Mouse (Mus musculus) ES-E14 (cell line): ENCODE results near the gene Aqp2. TPM values are rescaled to one million over a fixed set of nuclear protein-coding genes. Genes with fewer than 3 reads are reported as not detected.

ENCODE experiments used
- DNase-seq: peaks from one replicate; pipeline ENCODE4 v3.0.0-alpha.2; 2013; ENCODE audit warnings: low read depth, low spot score
- H3K27ac ChIP-seq: 2 replicates; pipeline ENCODE4 v1.5.1; 2012; ENCODE audit warnings: low read depth, mild to moderate bottlenecking, low read length, moderate library complexity, mixed read lengths; ENCODE audit not compliant: poor library complexity, insufficient read depth, severe bottlenecking
- H3K36me3 ChIP-seq: 2 replicates; pipeline ENCODE4 v1.6.1; 2012; ENCODE audit warnings: mild to moderate bottlenecking, low read length, moderate library complexity, mixed read lengths; ENCODE audit not compliant: control insufficient read depth, poor library complexity, insufficient read depth, severe bottlenecking
- H3K4me1 ChIP-seq, 2 experiments: fragments of 150-350 bp in 1 of 2; sonication (generic) in 1 of 2; 2 replicates each; pipeline ENCODE4 v1.6.1; 2012; ENCODE audit warnings: low read length in 2 of 2, mild to moderate bottlenecking in 1 of 2, mixed read lengths in 1 of 2; ENCODE audit not compliant: control insufficient read depth in 2 of 2, insufficient read depth in 2 of 2, poor library complexity in 1 of 2
- H3K4me3 ChIP-seq, 2 experiments: fragments of 150-350 bp in 1 of 2; sonication (generic) in 1 of 2; 2 replicates each; pipeline ENCODE4 v1.5.1; 2012; ENCODE audit warnings: low read length in 2 of 2, low read depth in 1 of 2, mild to moderate bottlenecking in 1 of 2, mixed read lengths in 1 of 2; ENCODE audit not compliant: insufficient read depth in 1 of 2, poor library complexity in 1 of 2, severe bottlenecking in 1 of 2
- H3K9ac ChIP-seq: 2 replicates; pipeline ENCODE4 v1.6.1; 2012; ENCODE audit warnings: low read depth, mild to moderate bottlenecking, low read length, mixed read lengths; ENCODE audit not compliant: poor library complexity, insufficient read depth, severe bottlenecking
- H3K9me3 ChIP-seq: fragments of 150-350 bp; sonication (generic); 2 replicates; pipeline ENCODE4 v1.6.1; 2012; ENCODE audit warnings: low read depth, mild to moderate bottlenecking, low read length; ENCODE audit not compliant: control insufficient read depth, insufficient read depth
- CHD2 ChIP-seq: IDR thresholded peaks from 2 replicates; pipeline ENCODE4 v1.6.1; 2014; ENCODE audit warnings: mild to moderate bottlenecking, low read depth, low read length, inconsistent platforms
- HCFC1 ChIP-seq: IDR thresholded peaks from 2 replicates; pipeline ENCODE4 v1.6.1; 2012; ENCODE audit warnings: low read length, inconsistent platforms, borderline replicate concordance; ENCODE audit not compliant: insufficient read depth
- MAFK ChIP-seq: IDR thresholded peaks from 2 replicates; pipeline ENCODE4 v1.6.1; 2014; ENCODE audit warnings: mild to moderate bottlenecking, low read depth, low read length, inconsistent platforms; ENCODE audit not compliant: insufficient read depth
- ZC3H11A ChIP-seq: IDR thresholded peaks from 2 replicates; pipeline ENCODE4 v1.6.1; 2012; ENCODE audit warnings: low read depth, mild to moderate bottlenecking, inconsistent platforms, low read length, borderline replicate concordance
- ZNF384 ChIP-seq: IDR thresholded peaks from 2 replicates; pipeline ENCODE4 v1.6.1; 2012; ENCODE audit warnings: low read depth, low read length, inconsistent platforms
- in situ Hi-C, 2 experiments: fragments of 600-800 bp; cut with MboI; formaldehyde crosslinking; loops; one replicate each; pipeline ENCODE4 v1.15.1; 2025; ENCODE audit warnings: low sequenced_read_pairs in 2 of 2, inconsistent platforms in 1 of 2; ENCODE audit not compliant: unreplicated experiment in 2 of 2
- total RNA-seq: library from RNA; depleted of rRNA; stranded (reverse); fragments of 300-350 nt; gene quantifications from 2 replicates; pipeline ENCODE4 v1.2.3, GENCODE M21; 2012

Gene Aqp2
- total RNA-seq, 1 experiment: not detected

GRCm38 (mm10) chr15:99569123-99569522 lies 9.7 kb upstream of the Aqp2 start:
- no peaks in the 10 kb centered on the region for H3K36me3 ChIP-seq
- no peak overlapping the region for H3K27ac ChIP-seq
- peaks cover 0 to 18% of the 10 kb centered on the region in 2 experiments; a peak in 2 of 4 replicates for H3K4me1 ChIP-seq
- in situ Hi-C loops: no loop called here
- no peak for DNase-seq
- TF ChIP-seq MAFK (no peak), CHD2 (no peak), HCFC1 (no peak), ZNF384 (no peak), ZC3H11A (no peak)
- H3K9me3 ChIP-seq: no peaks in the 10 kb centered on the region
- no peak overlapping the region for H3K4me3 ChIP-seq
- no peak overlapping the region for H3K9ac ChIP-seq

- Histone ChIP-seq H3K36me3 (no peaks in the 10 kb centered on the region), H3K9ac (peak overlapping the region; percentile 40), H3K4me3 (peak overlapping the region; percentile 47 to 65), H3K9me3 (no peaks in the 10 kb centered on the region), H3K27ac (no peak overlapping the region), H3K4me1 (peaks cover 7 to 18% of the 10 kb centered on the region in 2 experiments; a peak in 3 of 4 replicates)
- TF ChIP-seq MAFK: no peak
- TF ChIP-seq ZC3H11A: no peak
- TF ChIP-seq CHD2: no peak
- TF ChIP-seq ZNF384: no peak
- TF ChIP-seq HCFC1: no peak
- no peak for DNase-seq
- in situ Hi-C loops: no loop called here
Measured at GRCm38 (mm10) chr15:99583463-99584344, 4.8 kb downstream of the Aqp2 start.

- H3K4me1 ChIP-seq: peaks cover 6 to 18% of the 10 kb centered on the region in 2 experiments; a peak in 3 of 4 replicates
- H3K36me3 ChIP-seq: no peaks in the 10 kb centered on the region
- H3K4me3 ChIP-seq: peak overlapping the region; percentile 47 to 65
- H3K9ac ChIP-seq: peak overlapping the region; percentile 40; the same call in 1 of the 2 replicates
- in situ Hi-C loops: no loop called here
- no peak for TF ChIP-seq HCFC1
- no peaks in the 10 kb centered on the region for H3K9me3 ChIP-seq
- peak; percentile 55 for DNase-seq
- H3K27ac ChIP-seq: no peak overlapping the region
Measured at GRCm38 (mm10) chr15:99584407-99585202, 5.8 kb downstream of the Aqp2 start.

GRCm38 (mm10) chr15:99585741-99586140 lies 6.9 kb downstream of the Aqp2 start:
- TF ChIP-seq CHD2 (no peak), HCFC1 (no peak), MAFK (no peak), ZNF384 (no peak), ZC3H11A (no peak)
- H3K36me3 ChIP-seq: no peaks in the 10 kb centered on the region
- peaks cover 6 to 15% of the 10 kb centered on the region in 2 experiments; a peak in 3 of 4 replicates for H3K4me1 ChIP-seq
- no peak overlapping the region for H3K27ac ChIP-seq
- in situ Hi-C loops: no loop called here
- H3K9ac ChIP-seq: no peak overlapping the region
- no peak for DNase-seq
- no peaks in the 10 kb centered on the region for H3K9me3 ChIP-seq
- no peak overlapping the region for H3K4me3 ChIP-seq
